Mouse (Mus musculus): Measurements from ENCODE around the gene Tmem45a.
"Not testable (repeated sequence)": the region's sequence is repeated elsewhere in the genome, so short reads cannot be mapped to it uniquely, and the experiment has no call there.

Tmem45a gene

GRCm38 (mm10) chr16:56885824-56886615 lies at the start of gene Tmem45a:
TSS of gene Tmem45a (minus strand) at chr16:56886166.
- peak; percentile 89 for DNase-seq (ENCODE audit: low spot score)

GRCm38 (mm10) chr16:56928023-56928422 lies 42.1 kb upstream of the Tmem45a start, which contains the start of gene Lnp1:
TSS of gene Lnp1 (minus strand) at chr16:56928061.
- peak; percentile 9 for DNase-seq (ENCODE audit: low spot score)

GRCm38 (mm10) chr16:56920102-56920657 lies 34.2 kb upstream of the Tmem45a start:
- peak; percentile 51 for DNase-seq (ENCODE audit: low spot score)

GRCm38 (mm10) chr16:56917230-56917629 lies 31.3 kb upstream of the Tmem45a start:
- DNase-seq (ENCODE audit: low spot score) = no peak

GRCm38 (mm10) chr16:56908986-56909385 lies 23.0 kb upstream of the Tmem45a start:
- no peak for DNase-seq (ENCODE audit: low spot score)

GRCm38 (mm10) chr16:56902206-56902605 lies 16.2 kb upstream of the Tmem45a start:
- DNase-seq (ENCODE audit: low spot score) = not testable (repeated sequence)

- DNase-seq (ENCODE audit: low spot score) = no peak
Measured at GRCm38 (mm10) chr16:56891583-56891982, 5.6 kb upstream of the Tmem45a start.

GRCm38 (mm10) chr16:56886616-56887116 lies 700 bp upstream of the Tmem45a start:
- no peak for DNase-seq (ENCODE audit: low spot score)

GRCm38 (mm10) chr16:56884811-56885210 lies 1.2 kb downstream of the Tmem45a start:
- no peak for DNase-seq (ENCODE audit: low spot score)

- DNase-seq (ENCODE audit: low spot score) = no peak
Measured at GRCm38 (mm10) chr16:56873410-56873809, 12.6 kb downstream of the Tmem45a start.

- DNase-seq (ENCODE audit: low spot score) = no peak
Measured at GRCm38 (mm10) chr16:56870458-56870857, 15.5 kb downstream of the Tmem45a start.

GRCm38 (mm10) chr16:56868361-56868760 lies 17.6 kb downstream of the Tmem45a start:
- no peak for DNase-seq (ENCODE audit: low spot score)

- no peak for DNase-seq (ENCODE audit: low spot score)
Measured at GRCm38 (mm10) chr16:56867591-56867990, 18.4 kb downstream of the Tmem45a start.

- DNase-seq (ENCODE audit: low spot score) = no peak
Measured at GRCm38 (mm10) chr16:56852841-56853587, 33.0 kb downstream of the Tmem45a start.

- DNase-seq (ENCODE audit: low spot score) = no peak
Measured at GRCm38 (mm10) chr16:56842988-56843387, 43.0 kb downstream of the Tmem45a start.

GRCm38 (mm10) chr16:56833312-56833711 lies 52.7 kb downstream of the Tmem45a start:
- no peak for DNase-seq (ENCODE audit: low spot score)

GRCm38 (mm10) chr16:56831986-56832385 lies 54.0 kb downstream of the Tmem45a start:
- DNase-seq (ENCODE audit: low spot score) = no peak

GRCm38 (mm10) chr16:56801370-56802109 lies 84.4 kb downstream of the Tmem45a start:
- DNase-seq (ENCODE audit: low spot score) = no peak

- DNase-seq (ENCODE audit: low spot score) = no peak
Measured at GRCm38 (mm10) chr16:56800946-56801345, 85.0 kb downstream of the Tmem45a start.

- peak; percentile 31 for DNase-seq (ENCODE audit: low spot score)
Measured at GRCm38 (mm10) chr16:56800469-56800868, 85.5 kb downstream of the Tmem45a start.

- DNase-seq (ENCODE audit: low spot score) = no peak
Measured at GRCm38 (mm10) chr16:56799541-56800029, 86.4 kb downstream of the Tmem45a start.

- DNase-seq (ENCODE audit: low spot score) = no peak
Measured at GRCm38 (mm10) chr16:56798873-56799272, 87.1 kb downstream of the Tmem45a start.
